Mouse (Mus musculus) c-Kit-positive CD71-positive TER-119-positive erythroid progenitor cells, embryonic 14.5 days (primary cell): ENCODE results near the gene Kpna6.
"Not testable (repeated sequence)": the region's sequence is repeated elsewhere in the genome, so short reads cannot be mapped to it uniquely, and the experiment has no call there.

Experiments used
- DNase-seq: peaks from one replicate; pipeline ENCODE4 v3.0.0-alpha.2; 2013; ENCODE audit warnings: low spot score

Kpna6 gene

DNA sequence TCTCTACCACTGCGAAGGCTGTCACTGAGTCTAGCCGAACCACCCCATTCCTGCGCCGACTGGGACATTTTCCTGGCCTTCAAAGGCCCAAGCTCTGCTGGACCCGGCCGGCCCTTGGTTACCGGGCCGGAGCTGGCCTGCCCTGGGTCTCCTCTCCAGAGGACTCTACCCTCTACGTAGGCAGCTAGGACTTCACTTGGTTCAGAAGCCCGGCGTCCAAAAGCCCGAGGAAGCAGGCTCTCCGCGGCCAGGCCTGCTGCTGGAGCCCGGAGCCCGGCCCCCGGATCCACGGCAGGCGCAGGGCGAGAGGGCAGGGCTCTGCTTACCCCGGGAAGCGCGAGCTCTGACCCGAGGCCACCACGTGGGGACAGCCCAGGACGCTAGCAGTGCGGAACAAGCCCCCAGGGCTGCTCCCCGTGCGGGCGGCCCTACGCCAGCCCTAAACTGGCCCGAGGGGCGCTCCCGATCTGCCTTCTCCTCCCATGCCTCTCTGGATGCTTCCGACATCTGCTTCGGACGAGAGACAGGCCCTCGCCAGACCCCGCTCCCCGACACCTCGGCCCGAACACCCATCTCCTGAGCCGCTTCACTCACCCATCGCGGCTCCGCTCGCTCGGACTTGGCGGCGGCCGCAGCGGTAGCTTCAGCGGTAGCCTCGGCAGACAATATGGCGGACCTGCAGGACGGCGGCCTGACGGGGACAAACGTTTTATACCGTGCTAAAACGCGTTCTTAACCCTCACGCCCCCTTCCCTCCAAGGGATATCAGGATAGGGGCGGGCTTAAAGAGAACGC, at the start of gene Kpna6:
Gene Kpna6, minus strand, starts transcription at position 685 of the 795 bp plus-strand sequence.
- peak; percentile 82 for DNase-seq

DNA sequence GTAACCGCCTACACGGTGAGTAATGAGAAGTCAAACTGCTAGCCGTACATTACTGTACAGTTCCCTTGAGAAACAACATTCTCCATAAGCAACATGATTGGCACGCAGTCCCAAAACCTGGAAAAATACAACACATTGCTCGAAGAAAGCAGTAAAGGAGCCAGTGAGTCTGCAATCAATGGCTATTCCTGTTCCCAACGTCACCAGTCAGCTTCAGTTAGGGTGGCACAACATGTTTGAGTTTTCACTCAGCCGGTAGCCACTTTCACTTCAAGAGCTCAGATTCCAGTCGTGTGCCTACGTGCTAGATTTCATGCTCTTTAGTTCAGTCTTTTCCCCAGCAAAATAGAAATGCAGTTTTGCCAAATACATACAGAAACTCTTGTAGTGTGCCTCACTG, 43.7 kb upstream of the Kpna6 start:
- DNase-seq, result no peak

DNA sequence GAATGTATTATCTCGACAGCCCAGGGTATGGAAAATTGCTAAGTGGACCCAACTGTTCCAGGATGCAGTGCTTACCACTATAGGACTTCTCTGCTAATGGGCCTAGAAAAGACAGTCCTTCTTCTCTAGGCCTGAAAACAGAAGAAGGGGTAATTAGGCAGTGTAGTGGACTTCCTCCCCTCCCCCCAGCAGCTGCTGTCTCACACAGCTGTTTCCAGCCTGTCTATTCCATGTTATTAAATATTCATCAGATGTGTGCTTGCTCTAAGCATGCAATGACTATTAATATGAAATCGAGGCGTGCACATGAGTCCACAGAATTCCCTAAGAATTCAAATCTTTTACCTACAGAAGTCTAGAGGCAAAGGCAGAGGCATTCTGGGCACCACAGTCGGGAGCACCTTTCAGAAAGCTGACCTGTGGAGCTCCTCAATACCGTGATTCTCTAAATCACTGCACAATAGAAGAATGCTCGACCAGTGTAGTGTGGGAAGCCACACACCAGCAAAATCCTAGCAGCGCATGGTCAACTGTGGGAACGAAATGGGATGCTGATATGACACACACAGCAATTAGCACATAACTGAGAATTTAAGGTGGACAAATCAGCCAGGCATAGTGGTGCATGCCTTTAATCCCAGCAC, 37.0 kb upstream of the Kpna6 start:
- DNase-seq, result no peak

DNA sequence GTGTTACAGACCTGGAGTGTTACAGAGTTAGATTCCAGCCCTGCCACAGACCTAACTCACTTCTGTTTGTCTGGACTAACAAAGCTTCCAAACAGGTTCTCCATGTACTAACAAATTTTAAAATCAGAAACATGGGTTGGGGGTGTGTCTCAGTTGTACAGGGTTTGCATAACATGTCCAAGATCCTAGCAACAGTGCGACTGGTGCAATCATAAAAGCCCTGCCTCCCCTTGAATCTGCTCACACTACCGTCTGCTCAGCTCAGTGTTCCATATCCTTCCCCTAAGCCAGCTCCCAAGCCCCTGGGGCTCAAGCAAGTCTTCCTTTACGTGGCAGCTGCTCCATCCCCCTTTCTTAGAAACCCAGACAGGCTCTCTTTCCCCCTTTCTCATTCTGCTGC, 34.2 kb upstream of the Kpna6 start:
- DNase-seq, result no peak

DNA sequence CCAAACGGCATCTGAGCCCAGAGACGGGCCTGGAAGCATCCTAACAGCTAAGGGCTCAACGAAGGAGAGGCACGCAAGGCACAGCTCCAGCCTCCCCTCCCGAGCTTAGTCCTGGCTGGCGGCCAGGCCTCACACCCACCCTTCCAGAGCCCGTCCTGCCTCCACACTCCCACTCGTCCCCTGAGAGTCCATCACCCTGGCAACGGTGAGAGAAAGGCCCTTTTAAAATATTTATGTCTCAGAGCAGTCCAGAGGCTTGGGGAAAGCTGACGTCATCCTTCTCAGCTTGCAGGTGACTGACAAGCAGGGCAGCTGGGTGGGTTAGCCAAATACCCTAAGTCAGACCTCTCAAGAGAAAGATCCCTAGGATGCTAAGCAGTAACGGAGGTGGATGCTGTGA, 29.9 kb upstream of the Kpna6 start:
- DNase-seq, result no peak

DNA sequence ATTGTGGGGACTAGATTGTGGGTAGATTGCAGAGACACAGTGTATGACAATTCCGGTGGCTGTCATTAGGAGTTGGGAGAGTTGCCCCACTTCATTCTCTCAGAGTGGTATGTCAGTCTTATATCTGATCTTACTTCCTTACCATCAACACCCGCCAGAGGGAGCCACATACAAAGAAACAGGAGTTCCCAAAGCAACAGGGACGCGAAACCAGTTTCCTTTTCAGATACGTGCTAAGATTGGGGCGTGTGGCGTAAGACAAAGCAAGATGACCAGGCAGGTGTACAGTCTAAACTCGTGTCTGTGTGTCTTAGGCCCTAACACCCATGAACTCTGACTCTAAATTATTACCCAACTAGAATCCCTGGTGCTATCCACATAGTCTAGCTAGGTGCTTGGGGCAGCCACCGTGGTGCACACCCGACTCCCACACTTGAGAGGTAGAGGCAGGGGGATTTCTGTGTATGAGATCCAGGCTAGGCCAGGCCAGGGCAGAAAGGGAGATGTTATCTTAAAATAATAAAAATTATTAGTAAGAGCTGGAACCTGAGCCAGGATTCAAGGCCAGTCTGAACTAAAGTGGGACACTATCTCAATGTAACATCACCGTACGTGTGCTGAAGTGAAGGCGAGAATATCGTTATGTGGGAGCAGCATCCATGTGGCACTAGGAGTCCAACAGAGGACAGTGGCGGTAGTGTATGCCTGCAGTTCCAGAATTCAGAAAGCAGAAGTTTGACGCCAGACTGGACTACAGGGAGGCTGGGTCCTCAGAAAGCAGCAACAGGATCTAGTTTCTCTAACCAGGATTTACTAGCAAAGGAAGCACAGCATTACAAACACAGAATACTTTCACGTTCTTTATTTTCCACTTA, 29.2 kb upstream of the Kpna6 start:
- peak; percentile 90 for DNase-seq

DNA sequence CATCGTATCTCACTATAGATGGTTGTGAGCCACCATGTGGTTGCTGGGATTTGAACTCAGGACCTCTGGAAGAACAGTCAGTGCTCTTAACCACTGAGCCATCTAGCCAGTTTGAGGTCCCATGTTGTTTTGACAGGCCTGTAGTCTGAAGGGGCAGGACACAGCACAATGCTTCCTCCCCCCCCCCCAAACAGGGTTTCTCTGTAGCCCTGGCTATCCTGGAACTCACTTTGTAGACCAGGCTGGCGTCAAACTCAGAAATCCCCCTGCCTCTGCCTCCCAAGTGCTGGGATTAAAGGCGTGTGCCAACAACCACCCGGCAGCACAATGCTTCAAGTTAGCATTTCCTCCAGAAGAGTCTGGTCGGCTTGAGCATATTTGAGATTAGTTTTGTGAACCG, 28.1 kb upstream of the Kpna6 start:
- not testable (repeated sequence) for DNase-seq

DNA sequence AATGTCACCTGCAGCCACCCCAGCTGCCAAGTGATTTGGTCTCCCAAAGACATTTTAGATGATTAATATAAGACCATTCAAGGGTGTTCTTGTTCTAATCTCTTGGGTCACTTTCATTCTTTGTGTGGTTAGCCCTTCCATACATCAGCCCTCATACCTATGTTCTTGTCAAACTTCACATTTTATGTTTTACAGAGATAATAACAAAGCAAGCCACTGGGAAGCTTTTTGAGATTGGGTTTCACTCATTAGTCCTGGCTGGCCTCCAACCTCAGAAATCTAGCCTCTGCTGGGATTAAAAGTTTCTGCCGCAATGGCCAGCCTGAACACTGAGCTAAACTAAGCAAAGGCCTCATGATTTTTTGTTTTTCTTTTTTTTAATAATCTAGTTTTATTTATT, 27.6 kb upstream of the Kpna6 start:
- DNase-seq, result no peak

DNA sequence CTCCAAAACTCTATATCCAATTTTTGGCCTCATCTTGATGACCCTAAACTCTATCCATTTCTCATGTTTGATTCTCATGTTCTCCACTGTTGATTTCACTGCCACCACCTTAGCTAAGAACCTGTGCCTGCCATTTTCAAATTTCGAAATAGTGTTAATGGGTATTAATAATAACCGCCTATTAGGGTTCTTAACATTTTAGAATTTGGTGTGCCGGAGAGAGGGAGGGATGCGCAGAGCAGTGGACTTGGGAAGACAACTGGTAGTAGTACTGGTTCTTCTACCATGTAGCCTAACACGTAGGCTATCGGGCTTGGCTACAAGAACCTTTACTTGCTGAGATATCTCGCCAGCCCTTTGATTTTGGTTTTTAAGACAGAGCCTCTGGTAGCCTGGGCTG, 24.6 kb upstream of the Kpna6 start:
- DNase-seq, result no peak

DNA sequence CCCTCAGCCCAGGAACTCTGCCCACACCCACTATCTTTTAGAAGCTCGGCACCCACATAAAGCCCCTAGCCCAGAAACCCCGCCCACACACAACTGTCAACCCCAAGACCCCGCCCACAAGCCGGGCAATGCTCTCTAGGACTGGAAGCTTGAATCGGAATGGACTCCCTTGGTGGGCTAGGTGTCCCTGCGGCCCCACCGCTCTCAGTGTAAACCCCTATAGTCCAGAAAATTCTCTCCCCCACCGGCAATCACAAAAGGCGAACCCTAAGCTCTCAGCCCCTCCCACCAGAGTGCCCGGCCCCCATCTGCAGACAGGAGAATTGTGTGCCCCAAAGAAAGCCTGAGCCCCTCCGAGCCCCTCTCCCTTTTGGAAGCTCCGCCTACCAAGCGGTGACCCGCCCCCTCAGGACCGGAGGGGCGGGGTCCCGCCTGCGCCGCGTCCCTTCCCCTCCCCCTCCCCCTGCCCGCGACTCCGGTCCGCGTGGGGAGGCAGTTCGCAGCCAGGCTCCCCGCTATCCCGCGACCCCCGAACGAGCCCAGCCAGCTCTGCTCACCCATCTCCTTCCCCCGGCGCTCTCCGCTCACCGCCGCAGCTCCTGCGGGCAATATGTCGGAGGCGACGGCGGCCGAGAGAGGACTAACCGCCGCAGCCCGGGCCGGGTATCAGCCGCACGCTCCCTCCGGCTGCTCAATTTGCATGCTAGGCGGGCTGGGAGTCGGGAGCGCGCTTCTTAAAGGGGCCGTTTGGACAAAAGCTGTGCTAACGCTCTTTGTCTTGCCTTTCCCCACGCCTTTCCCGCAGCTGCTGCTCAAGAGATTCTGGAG, 23.8 kb upstream of the Kpna6 start, which contains the start of gene Tmem39b:
Gene Tmem39b, minus strand, starts transcription at position 681 of the 828 bp plus-strand sequence.
- DNase-seq, result peak; percentile 80

DNA sequence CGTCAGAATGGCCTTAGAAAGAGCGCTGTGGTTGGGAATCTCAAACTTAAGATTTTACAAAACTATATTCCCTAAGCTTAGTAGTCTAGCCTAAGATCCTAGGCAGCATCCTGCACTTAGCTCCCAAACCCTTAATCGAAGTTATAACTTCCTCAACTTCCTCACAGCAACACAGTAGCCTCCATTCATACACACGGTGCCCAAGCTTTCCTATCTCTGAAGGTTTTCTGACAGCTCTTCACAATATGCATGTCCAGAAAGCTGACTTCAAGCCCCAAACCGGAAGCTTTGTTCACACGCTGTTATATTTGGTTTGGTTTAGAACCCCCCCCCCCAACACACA, 23.2 kb upstream of the Kpna6 start:
- DNase-seq, result no peak

DNA sequence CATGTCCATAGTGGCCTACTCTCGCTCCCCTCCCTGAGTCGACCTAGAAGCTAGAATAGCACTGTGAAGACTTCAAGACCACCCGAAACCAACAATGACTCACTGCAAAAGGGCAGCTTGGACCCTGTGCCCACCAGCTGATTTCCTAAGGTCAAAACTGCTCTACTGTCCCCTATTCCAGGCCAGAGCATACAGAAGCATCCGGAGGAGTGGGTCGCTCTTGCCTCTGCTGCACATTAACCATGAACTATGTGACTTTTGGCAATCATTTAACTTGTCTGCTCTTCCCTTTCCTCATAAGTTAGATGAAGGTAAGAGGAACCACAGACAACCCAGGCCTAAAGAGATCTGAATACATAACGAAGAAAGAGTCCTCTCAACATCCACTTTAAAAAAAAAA, 12.0 kb upstream of the Kpna6 start:
- DNase-seq, result no peak

DNA sequence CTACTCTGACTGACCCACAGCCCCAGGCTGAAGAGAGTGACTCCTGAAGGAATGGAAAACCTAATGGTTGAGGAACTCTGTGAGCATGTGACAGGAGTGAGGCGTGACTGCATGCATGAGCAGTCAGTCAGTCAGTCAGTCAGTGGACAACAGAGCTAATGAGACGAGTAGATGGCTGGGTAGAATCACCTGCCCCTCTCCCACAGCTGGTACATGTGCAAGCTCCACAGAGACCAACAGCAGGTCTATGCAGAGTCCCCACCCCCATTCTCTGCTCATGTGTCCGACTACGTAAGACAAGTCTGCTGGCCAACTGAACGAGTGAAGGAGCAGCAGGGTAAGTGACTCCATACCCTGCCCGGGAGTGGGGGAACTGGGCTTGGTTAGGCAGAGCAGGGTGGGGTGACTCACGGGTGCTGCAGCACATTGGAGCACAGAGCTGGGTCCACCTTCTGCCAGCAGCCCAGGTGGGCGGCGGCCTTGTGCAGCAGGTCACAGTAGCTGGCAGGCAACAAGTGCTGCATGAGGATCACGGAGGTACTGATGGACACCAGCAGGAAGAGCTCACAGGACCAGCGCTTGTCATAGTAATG, 11.4 kb upstream of the Kpna6 start:
- DNase-seq, result no peak

DNA sequence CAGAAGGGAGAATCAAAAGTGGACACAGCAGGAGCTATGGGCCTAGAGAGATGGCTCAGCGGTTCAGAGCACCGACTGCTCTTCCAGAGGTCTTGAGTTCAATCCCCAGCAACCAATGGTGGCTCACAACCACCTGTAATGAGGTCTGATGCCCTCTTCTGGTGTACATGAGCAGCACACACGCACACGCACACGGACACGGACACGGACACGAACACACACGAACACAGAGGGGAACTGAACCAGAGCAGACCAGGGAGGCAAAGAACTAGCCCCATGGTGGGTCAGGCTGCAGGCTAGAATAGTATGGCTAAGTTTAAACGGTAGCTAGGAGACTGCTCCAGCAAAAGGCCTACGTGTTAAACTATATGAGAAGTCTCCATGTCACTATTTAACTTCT, 9.3 kb upstream of the Kpna6 start:
- DNase-seq, result no peak

DNA sequence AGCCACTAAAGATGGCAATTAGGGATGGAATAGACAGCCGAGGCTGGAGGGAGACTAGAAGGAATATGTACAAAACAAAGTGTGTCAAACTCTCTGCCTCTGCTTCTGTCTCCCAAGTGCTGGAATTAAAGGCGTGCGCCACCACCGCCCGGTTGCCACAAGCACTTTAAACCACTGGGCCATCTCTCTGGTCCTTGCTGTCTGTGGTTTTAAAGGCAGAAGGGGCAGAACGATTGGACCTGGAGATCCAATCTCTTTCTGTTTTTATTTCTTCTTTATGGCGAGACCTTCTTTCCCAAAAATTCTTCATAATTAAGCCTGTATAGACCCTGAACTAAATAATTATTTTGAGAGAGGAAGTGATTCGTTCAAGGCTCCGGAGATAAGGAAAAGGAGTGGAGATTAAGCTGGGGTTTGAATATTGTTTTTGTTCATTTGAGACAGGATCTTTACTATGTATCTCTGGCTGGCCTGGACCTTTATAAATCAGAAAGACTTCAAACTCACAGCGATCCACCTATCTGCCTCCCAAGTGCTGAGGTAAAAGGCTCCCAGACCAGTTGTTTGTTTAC, 397 bp upstream of the Kpna6 start:
- DNase-seq, result no peak

DNA sequence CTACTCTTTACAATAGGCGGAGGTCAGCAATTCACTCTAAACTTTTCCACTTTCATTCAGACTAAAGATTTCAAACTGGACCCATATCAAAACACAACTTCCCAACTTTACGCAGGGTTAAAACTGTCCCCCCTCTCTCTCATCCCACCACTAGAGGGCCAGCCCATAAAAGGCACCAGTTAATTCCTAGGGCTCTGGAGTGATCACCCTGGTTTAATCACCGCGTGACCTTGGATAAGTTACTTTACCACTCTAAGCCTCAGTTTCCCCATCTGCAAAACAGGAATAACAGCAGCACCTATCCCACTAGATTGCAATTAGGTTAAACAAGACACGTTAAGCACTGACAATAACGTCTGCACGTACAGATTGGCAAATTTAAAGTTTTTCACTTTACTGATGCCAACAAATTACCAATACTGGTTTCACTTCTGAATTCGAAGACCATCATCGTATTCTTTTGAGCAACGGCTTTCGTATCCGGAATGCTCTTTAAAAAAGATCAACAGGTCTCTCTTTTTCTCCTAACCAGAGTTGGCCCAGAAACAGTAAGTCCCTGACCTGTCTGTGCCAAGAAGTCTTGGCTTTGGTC, 980 bp downstream of the Kpna6 start:
- peak; percentile 72 for DNase-seq

DNA sequence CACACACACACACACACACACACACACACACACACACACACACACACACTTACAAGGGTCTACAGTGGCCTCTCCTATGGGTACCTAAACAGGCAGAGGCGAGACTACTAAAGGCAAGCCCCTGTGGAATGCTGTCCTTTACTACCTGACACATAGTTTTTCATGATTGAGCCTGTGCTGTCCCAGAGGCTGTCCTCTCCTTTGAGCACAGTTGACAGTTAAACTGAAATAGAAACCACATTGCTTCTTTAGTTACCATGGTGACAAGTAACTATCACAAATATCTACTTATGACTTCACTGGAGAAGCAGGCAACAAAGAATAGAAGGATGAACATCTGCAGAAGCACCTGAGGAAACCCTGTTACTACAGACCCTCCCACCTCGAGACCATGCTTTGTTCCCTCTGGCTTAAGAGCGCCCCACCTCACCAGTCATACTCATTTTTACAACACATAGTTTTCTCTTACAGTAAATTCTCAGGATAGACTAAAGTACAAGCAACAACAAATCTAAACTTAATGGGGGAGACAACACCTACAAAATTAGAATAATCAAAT, 10.2 kb downstream of the Kpna6 start:
- no peak for DNase-seq

DNA sequence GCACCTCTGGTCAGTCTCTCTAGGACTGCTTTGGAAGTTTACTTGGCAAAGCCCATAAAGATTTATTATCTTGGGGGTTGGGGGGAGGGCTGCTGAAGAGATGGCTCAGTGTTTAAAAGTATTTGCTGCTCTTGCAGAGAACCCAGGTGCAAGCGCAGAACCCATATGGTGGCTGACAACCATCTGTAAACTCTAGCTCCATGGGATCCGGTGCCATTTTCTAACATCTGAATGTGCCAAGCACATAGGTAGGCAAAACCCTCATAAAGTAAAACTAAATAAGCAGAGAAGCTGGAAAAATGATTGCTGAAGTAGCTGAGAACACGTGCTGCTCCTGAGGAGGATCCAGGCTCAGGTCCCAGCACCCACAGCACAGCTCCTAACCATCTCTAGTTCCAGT, 11.0 kb downstream of the Kpna6 start:
- DNase-seq, result no peak

DNA sequence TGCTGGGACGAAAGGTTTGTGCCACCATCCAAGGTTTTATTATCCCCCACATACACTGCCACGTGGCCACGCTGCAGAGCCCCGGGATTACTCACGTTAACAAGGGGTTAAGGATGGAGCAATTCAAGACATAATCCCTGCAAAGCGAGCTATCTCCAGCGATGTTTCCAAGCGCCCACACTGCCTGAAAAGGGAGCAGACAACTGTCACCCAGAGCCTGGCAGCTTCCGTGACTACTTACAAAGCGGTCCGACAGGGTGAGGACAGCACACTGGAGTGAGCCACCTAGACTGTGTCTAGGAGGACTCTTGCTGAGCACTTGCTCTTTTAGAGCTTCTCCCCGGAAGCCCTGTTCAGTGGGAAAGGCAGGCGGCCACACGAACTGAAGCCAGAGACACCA, 17.8 kb downstream of the Kpna6 start:
- no peak for DNase-seq

DNA sequence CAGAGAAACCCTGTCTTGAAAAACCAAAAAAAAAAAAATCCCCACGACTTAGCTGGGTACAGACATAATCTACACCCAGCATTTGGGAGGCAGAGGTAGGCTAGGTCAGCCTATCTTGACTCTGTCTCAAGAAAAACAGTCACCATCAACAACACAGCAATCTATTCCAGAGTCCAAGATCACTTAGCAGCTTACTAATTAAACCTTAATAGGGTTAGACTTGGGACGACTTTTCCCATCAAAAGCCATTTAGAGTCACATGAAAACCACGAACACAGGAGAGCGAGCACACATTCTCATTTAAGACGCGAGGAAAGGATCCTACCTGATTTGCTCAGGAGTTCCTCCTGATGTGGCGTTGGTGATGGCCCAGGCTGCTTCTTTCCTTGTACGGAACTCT, 22.2 kb downstream of the Kpna6 start:
- DNase-seq, result no peak

DNA sequence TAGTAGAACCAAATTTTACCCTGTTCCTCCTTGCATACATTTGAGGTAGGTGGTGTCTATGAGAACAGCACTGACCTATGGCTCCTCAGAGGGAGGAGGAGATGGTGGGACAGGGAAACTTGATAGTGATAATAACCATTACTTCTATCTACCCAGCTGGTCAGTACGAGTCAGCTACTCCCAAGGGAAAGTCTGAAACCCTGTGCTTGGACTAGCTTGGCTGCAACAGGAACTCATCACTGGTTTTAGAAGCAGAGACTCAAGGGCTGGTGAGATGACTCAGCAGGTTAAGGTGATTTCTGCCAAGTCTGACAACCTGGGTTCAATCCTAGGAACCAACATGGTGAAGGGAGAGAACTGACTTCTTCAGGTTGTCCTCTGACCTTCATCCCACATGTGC, 23.9 kb downstream of the Kpna6 start:
- DNase-seq, result no peak
